Mouse (Mus musculus) heart, embryonic 16.5 days (tissue): ENCODE measurements at regions not wholly inside any gene's neighbourhood (a gene's known extent, or its start where the extent isn't known, plus 50 kb on each side); places are given as distances from the start of the nearest gene placed in this dataset.

Experiments used
- ATAC-seq: fragments of 200-750 bp; cut with Nextera tagmentation; replicated peaks from 2 replicates; pipeline ENCODE4 v1.8.0; 2017; ENCODE audit warnings: moderate number of reproducible peaks; ENCODE audit not compliant: insufficient read depth, low FRiP score; ENCODE audit errors: extremely low read depth
- H3K27ac ChIP-seq: fragments of 300-500 bp; sonication (generic); 2 replicates; pipeline ENCODE4 v1.5.1; 2014; ENCODE audit warnings: mild to moderate bottlenecking, low read length, control low read depth, moderate library complexity
- H3K27me3 ChIP-seq: fragments of 300-500 bp; sonication (generic); 2 replicates; pipeline ENCODE4 v1.6.1; 2014; ENCODE audit warnings: low read length, mixed read lengths; ENCODE audit not compliant: control insufficient read depth, insufficient read depth
- H3K36me3 ChIP-seq: fragments of 300-500 bp; sonication (generic); 2 replicates; pipeline ENCODE4 v1.6.1; 2014; ENCODE audit not compliant: control insufficient read depth, insufficient read depth
- H3K4me1 ChIP-seq: fragments of 300-500 bp; sonication (generic); 2 replicates; pipeline ENCODE4 v1.6.1; 2014; ENCODE audit warnings: low read length, mixed read lengths; ENCODE audit not compliant: control insufficient read depth, insufficient read depth
- H3K4me2 ChIP-seq: fragments of 300-500 bp; sonication (generic); 2 replicates; pipeline ENCODE4 v1.6.1; 2014; ENCODE audit warnings: low read depth, mild to moderate bottlenecking, control low read depth, low read length
- H3K4me3 ChIP-seq: fragments of 300-500 bp; sonication (generic); 2 replicates; pipeline ENCODE4 v1.5.1; 2014; ENCODE audit warnings: mild to moderate bottlenecking, control low read depth, low read length
- H3K9ac ChIP-seq: fragments of 300-500 bp; sonication (generic); 2 replicates; pipeline ENCODE4 v1.6.1; 2014; ENCODE audit warnings: low read length, control low read depth
- H3K9me3 ChIP-seq: fragments of 300-500 bp; sonication (generic); replicated peaks from 2 replicates; pipeline ENCODE4 v1.6.1; 2016; ENCODE audit warnings: low read length; ENCODE audit not compliant: control insufficient read depth
- WGBS: fragments of 180-500 bp; shearing (Covaris S2); extraction: QIAGEN DNeasy Blood & Tissue Kit; methylation state at CpG from one replicate; pipeline ENCODE4 v1.1.7; 2014; 5-methylcytosine and 5-hydroxymethylcytosine counted together

DNA sequence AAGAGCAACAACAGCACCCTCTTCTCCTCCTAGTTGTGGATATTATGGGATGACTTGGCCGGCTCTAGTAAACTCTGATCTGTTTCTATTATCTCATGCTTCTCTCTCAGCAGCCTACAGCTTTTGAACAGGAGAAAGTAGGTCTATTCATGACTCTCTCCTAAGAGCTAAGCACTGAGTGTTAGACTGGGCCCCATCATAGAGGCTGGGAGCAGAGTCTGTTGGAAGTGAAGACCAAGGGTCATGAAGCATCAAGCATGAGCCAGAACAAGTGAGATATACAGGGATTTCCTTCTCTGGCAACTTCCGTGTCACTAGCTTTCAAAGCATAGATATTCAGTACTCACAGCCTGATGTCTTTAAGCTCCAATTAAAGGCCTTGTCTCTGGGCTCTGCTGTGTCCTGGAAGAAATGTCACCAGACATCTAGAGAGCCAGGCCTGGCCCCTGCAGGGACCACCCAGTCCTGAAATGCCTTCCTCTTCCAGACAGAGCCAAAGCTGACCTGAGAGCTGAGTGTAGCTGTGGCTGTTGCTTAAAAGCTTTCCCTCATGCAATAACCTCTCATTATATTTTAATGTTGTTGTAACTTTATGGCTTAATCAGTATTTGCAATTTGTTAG is 386.4 kb upstream of the Zfp703 start:
- H3K4me1 ChIP-seq = no peaks in the 10 kb centered on the region
- WGBS = 77% methylated on average over 2 of the region's 2 CpGs
- no peak overlapping the region for H3K4me2 ChIP-seq
- no peaks in the 10 kb centered on the region for H3K36me3 ChIP-seq
- H3K27ac ChIP-seq = no peak overlapping the region
- no peaks in the 10 kb centered on the region for H3K27me3 ChIP-seq
- no peaks in the 10 kb centered on the region for H3K9me3 ChIP-seq
- H3K9ac ChIP-seq = no peak overlapping the region
- no peak for ATAC-seq
- no peak overlapping the region for H3K4me3 ChIP-seq

DNA sequence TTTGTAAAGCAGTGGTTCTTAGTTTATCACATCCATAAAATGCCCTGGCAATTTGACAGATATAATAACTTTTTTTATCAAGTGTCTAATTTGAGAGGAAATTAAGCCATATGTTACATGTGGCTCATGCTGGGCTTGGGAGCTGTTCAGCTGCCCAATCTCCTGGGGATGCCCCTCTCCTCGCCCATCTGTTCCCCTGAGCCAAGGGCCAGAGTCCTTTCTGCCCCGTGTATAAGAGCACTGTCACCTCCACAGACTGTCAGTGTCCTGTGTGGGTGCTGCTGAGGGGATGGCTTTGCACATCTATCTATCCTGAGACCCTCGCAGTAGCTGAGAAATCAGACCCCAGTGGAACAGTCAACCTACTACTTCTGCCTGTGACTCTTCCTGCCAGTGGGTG is 385.9 kb upstream of the Zfp703 start:
- 54% methylated on average over 3 of the region's 3 CpGs for WGBS
- Histone ChIP-seq H3K27ac (no peak overlapping the region), H3K27me3 (no peaks in the 10 kb centered on the region), H3K4me1 (no peaks in the 10 kb centered on the region), H3K36me3 (no peaks in the 10 kb centered on the region), H3K4me3 (no peak overlapping the region), H3K9ac (no peak overlapping the region), H3K4me2 (no peak overlapping the region), H3K9me3 (no peaks in the 10 kb centered on the region)
- ATAC-seq = no peak

DNA sequence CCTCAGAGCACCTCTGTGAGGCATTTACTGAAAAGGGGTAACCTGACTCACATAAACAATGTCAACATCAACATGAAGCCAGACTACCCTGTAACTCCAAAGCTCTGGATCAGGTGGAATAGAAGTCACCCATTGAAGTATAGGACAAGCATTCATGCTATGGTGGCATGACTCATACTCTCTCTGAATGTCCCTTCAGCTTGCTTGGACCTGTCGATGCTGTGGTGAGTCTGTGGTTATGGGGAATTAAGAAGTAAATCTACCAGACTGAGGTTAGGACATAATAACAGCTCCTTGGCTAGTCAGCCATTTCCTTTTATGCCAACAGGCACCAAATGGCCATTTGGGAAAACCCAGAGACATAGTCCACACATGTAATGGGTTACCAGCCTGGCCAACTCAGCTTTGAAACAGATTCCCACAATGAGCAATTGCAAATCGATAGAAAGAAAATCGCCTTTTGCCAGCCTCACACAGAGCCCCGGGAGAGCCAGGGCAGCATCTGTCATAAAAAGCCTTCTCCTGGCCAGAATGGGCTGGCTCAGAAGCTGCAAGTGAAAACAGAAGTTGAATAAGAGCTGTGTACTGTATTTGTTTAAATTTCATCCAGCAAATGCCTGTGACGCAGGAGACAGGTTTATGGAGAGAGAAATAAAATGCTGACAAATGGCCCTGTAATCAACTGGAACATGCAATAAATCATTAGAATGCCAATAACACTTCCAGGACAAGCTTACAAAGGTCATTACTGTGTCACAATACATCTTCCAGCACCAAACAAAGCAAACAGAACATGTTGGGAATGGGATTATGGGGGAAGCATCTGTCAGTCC is 383.4 kb upstream of the Zfp703 start:
- Histone ChIP-seq H3K27me3 (no peaks in the 10 kb centered on the region), H3K27ac (no peak overlapping the region), H3K9ac (no peak overlapping the region), H3K9me3 (no peaks in the 10 kb centered on the region), H3K4me2 (no peak overlapping the region), H3K4me1 (no peaks in the 10 kb centered on the region), H3K36me3 (no peaks in the 10 kb centered on the region), H3K4me3 (no peak overlapping the region)
- WGBS = 68% methylated on average over 5 of the region's 5 CpGs
- ATAC-seq = no peak

DNA sequence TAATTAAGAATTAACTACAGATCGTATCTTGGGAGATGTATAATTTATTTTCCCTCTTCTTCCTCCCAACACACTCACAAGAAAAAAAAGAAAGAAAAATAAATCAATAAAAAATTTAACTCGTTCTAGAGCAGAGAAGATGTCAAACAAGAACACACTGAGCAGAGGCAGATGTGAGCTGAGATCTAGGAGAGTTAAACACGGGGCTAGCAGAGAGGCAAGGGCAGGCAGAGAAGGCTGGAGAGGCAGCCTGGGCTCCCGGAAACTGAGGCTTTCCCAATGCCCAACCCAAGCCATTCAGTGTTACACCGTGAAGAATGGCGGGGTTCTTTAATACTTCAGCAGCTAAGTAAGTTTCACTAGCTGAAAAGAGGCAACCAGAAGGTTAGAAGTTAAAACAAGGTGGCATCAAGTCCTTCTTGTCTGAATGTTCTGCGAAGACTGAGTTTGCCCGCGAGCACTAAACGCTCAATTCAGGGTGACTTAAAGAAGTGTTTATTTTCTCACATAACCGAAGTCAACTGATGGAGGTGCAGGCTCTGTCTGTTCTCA is 382.7 kb upstream of the Zfp703 start:
- Histone ChIP-seq H3K9me3 (no peaks in the 10 kb centered on the region), H3K27ac (no peak overlapping the region), H3K4me2 (no peak overlapping the region), H3K4me3 (no peak overlapping the region), H3K4me1 (no peaks in the 10 kb centered on the region), H3K27me3 (no peaks in the 10 kb centered on the region), H3K36me3 (no peaks in the 10 kb centered on the region), H3K9ac (no peak overlapping the region)
- WGBS = 66% methylated on average over 11 of the region's 11 CpGs
- ATAC-seq = no peak

DNA sequence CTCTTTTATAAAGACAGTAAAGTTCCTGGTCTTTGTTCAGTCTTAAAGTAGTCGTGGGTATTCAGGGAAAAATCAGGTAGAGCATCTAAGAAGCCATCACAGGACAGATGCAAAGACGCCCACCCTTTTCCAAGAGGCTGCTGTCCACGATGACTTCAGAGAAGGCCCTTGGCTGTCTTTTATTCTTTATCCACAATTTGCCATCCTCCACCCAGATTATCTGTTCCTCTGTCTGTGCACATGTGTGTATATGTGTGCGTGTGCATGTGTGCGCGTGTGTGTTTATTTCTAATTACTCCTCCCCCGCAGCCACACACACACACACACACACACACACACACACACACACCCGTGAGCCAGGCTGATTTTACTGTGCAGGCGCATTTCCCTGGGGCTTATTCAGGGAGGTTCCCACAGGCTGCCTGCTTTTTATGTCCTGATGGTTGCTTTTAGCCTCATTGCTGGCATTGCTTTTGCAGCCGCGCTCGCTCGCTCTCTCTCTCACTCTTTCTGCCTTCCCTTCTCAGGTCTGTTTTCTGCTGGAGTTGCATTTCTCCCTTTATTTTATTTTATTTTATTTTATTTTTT is 381.6 kb upstream of the Zfp703 start:
- H3K27me3 ChIP-seq = no peaks in the 10 kb centered on the region
- no peaks in the 10 kb centered on the region for H3K36me3 ChIP-seq
- ATAC-seq = no peak
- no peak overlapping the region for H3K4me2 ChIP-seq
- no peak overlapping the region for H3K9ac ChIP-seq
- H3K4me1 ChIP-seq = no peaks in the 10 kb centered on the region
- 89% methylated on average over 13 of the region's 13 CpGs for WGBS
- no peaks in the 10 kb centered on the region for H3K9me3 ChIP-seq
- no peak overlapping the region for H3K4me3 ChIP-seq
- no peak overlapping the region for H3K27ac ChIP-seq

DNA sequence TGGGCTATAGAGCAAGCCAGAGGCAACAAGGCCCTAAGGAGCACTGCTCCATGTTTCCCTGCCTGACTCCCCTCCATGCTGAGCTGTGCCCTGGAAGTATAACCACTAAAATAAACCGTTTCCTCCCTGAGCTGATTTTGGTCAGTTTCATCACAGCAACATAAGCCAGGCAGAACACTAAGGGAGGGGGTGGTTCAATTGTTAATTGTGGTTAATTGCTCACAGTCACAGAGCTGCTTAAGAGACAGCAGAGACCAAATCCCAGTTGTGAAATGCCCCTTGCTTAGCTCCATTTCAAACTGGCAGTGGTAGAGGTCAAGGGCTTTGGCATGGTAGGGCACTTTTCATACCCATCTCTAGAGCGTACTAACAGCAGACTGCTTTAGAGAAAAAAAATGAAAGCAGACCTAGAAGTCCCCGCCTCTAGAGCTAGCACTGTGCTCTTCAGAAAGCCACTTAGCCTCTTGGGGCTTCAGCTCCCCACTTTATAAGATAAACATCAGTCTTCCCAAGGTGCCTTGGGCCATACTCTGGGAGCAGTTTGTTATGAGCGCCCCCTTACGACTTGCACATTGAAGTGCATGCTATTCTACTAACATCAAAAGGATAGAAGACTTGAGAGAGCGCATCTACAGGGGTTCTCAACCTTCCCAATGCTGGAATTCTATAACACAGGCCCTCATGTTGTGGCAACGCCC is 380.3 kb upstream of the Zfp703 start:
- no peaks in the 10 kb centered on the region for H3K4me1 ChIP-seq
- H3K4me3 ChIP-seq = no peak overlapping the region
- no peaks in the 10 kb centered on the region for H3K27me3 ChIP-seq
- no peak overlapping the region for H3K4me2 ChIP-seq
- H3K9me3 ChIP-seq = no peaks in the 10 kb centered on the region
- no peak overlapping the region for H3K9ac ChIP-seq
- WGBS = 58% methylated on average over 7 of the region's 7 CpGs
- no peaks in the 10 kb centered on the region for H3K36me3 ChIP-seq
- ATAC-seq = no peak
- no peak overlapping the region for H3K27ac ChIP-seq

DNA sequence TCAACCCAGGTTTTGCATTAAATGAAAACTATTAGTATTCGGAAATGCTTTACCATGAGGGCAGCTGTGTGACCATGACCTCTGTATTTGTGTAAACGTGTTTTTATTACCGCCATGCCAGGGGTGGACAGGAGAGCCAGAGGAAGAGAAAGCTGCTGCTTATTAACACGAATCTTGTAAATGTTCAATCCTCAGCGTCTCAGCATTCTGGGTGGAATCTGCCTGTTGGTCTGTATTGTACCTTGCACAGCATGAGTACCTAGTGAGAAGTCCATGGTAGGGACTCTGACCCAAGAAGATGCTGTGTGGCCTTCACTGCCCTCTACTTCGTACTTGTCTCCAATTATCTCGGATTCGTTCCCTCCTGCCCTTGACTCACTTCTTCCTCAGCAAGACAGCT is 378.6 kb upstream of the Zfp703 start:
- Histone ChIP-seq H3K4me2 (no peak overlapping the region), H3K36me3 (no peaks in the 10 kb centered on the region), H3K9me3 (no peaks in the 10 kb centered on the region), H3K27ac (no peak overlapping the region), H3K27me3 (no peaks in the 10 kb centered on the region), H3K4me3 (no peak overlapping the region), H3K4me1 (no peaks in the 10 kb centered on the region), H3K9ac (no peak overlapping the region)
- ATAC-seq = no peak
- WGBS = 82% methylated on average over 8 of the region's 8 CpGs

DNA sequence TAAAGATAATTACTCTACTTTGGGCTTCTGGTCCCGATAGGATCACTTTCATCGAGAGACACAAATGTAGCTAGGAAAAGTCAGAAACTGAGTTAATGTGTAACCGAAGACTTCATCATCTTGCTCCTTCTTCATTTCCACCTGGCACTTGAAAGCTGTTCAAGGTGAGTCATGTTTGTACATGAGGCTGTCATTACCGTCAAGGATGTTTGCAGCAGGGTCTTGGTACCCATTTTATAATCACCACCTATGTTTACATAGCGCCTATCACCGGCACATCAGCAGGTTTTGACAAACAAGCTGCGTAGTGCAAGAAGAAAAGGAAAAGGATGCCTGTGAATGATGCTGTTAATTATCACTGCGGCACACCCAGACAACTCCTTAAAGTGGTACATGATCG is 377.0 kb upstream of the Zfp703 start:
- H3K36me3 ChIP-seq = no peaks in the 10 kb centered on the region
- H3K4me3 ChIP-seq = no peak overlapping the region
- no peaks in the 10 kb centered on the region for H3K9me3 ChIP-seq
- H3K4me1 ChIP-seq = no peaks in the 10 kb centered on the region
- H3K9ac ChIP-seq = no peak overlapping the region
- H3K27ac ChIP-seq = no peak overlapping the region
- no peaks in the 10 kb centered on the region for H3K27me3 ChIP-seq
- ATAC-seq = no peak
- no peak overlapping the region for H3K4me2 ChIP-seq
- 83% methylated on average over 9 of the region's 9 CpGs for WGBS
